Mouse (Mus musculus): Measurements from ENCODE around the gene Gm45140. TPM values are rescaled to one million over a fixed set of nuclear protein-coding genes. Genes with fewer than 3 reads are reported as not detected.

The Gm45140 gene
- total and polyA plus RNA-seq, 3 experiments = 4.3 to 25.7 (median 13.0) TPM

- no peaks in the 10 kb centered on the region for H3K79me2 ChIP-seq (replicated peaks; ENCODE audit: control insufficient read depth, extremely low read depth, insufficient read depth, poor library complexity, severe bottlenecking)
- H3K36me3 ChIP-seq (replicated peaks in 1 of 2; ENCODE audit: control insufficient read depth in 1 of 2, insufficient read depth in 1 of 2, low read length in 1 of 2) = peaks cover 0 to 3% of the 10 kb centered on the region in 2 experiments
- TF ChIP-seq MEF2A (IDR thresholded peaks at IDR 0.05; ENCODE audit: borderline replicate concordance, low read depth, low read length) (no peak), UBTF (IDR thresholded peaks at IDR 0.05; ENCODE audit: low read depth, low read length) (no peak), HCFC1 (IDR thresholded peaks at IDR 0.05; ENCODE audit: low read depth, low read length) (no peak), RAD21 (IDR thresholded peaks at IDR 0.05; ENCODE audit: low read depth, low read length) (no peak), EP300 (IDR thresholded peaks at IDR 0.05; ENCODE audit: low read length) (no peak), NRF1 (IDR thresholded peaks at IDR 0.05; ENCODE audit: low read depth, low read length) (no peak), ZC3H11A (IDR thresholded peaks at IDR 0.05; ENCODE audit: low read depth, low read length) (no peak), MAZ (IDR thresholded peaks at IDR 0.05; ENCODE audit: low read depth, low read length) (no peak), TBP (conservative IDR thresholded peaks at IDR 0.05; ENCODE audit: low read depth, low read length) (0 out of 2 replicates have a peak, but pooled peaks have one; percentile 1), KAT2A (IDR thresholded peaks at IDR 0.05; ENCODE audit: insufficient replicate concordance, low read length) (no peak), ELF1 (IDR thresholded peaks at IDR 0.05; ENCODE audit: low read depth, low read length) (no peak), JUND (conservative IDR thresholded peaks at IDR 0.05; ENCODE audit: low read depth, low read length) (no peak), BHLHE40 (IDR thresholded peaks at IDR 0.05; ENCODE audit: low read depth, low read length) (peak; percentile 45), IRF4 (IDR thresholded peaks at IDR 0.05; ENCODE audit: low read depth, low read length) (peak; percentile 47), MAX (IDR thresholded peaks at IDR 0.05; ENCODE audit: low read length) (no peak), CTCF (conservative IDR thresholded peaks at IDR 0.05 in 1 of 2, IDR thresholded peaks at IDR 0.05 in 1 of 2; ENCODE audit: low read depth in 2 of 2, low read length in 2 of 2) (no peak), MAFK (IDR thresholded peaks at IDR 0.05; ENCODE audit: insufficient replicate concordance, low read length) (no peak), E2F4 (IDR thresholded peaks at IDR 0.05; ENCODE audit: insufficient replicate concordance, low read depth, low read length) (no peak)
- dilution Hi-C loops (cut with MboI; ENCODE audit: extremely low pct_ligation_motif_present, extremely low pct_unique_long_range_greater_than_20kb, low sequenced_read_pairs) (no loop called here), in situ Hi-C loops (cut with MboI; ENCODE audit: low pct_ligation_motif_present, low pct_unique_long_range_greater_than_20kb, low sequenced_read_pairs) (no loop called here)
- peak; percentile 66 for DNase-seq (ENCODE audit: extremely low read depth)
- H3K4me3 ChIP-seq (replicated peaks in 1 of 3; ENCODE audit: low read depth in 2 of 3, low read length in 2 of 3, poor library complexity in 1 of 3) = peak overlapping the region; percentile 23 to 54 (median 36)
- no peaks in the 10 kb centered on the region for H3K9me3 ChIP-seq (replicated peaks; ENCODE audit: low read length)
- H3K27me3 ChIP-seq (replicated peaks) = peaks cover 2% of the 10 kb centered on the region
- H3K4me2 ChIP-seq (ENCODE audit: insufficient read depth, low read depth, poor library complexity, severe bottlenecking) = peak overlapping the region; percentile 27; the same call in 1 of the 2 replicates
- H3K27ac ChIP-seq (ENCODE audit: insufficient read depth, low read depth) = no peak overlapping the region
- peaks cover 14 to 63% of the 10 kb centered on the region in 2 experiments for H3K4me1 ChIP-seq (ENCODE audit: control insufficient read depth in 1 of 2, insufficient read depth in 2 of 2)
- 0 out of 2 replicates have a peak overlapping the region, but pooled peaks have one; percentile 23 for H3K9ac ChIP-seq (ENCODE audit: insufficient read depth, low read depth)
These were observed 87.5 kb downstream of the Gm45140 start for GRCm38 (mm10) chr6:87748078-87748477.

GRCm38 (mm10) chr6:87746849-87747248 is 88.7 kb downstream of the Gm45140 start:
- Histone ChIP-seq H3K79me2 (replicated peaks; ENCODE audit: control insufficient read depth, extremely low read depth, insufficient read depth, poor library complexity, severe bottlenecking) (no peaks in the 10 kb centered on the region), H3K27ac (ENCODE audit: insufficient read depth, low read depth) (no peak overlapping the region), H3K9me3 (replicated peaks; ENCODE audit: low read length) (no peaks in the 10 kb centered on the region), H3K36me3 (replicated peaks in 1 of 2; ENCODE audit: control insufficient read depth in 1 of 2, insufficient read depth in 1 of 2, low read length in 1 of 2) (peaks cover 0 to 3% of the 10 kb centered on the region in 2 experiments), H3K4me3 (replicated peaks in 1 of 3; ENCODE audit: low read depth in 2 of 3, low read length in 2 of 3, poor library complexity in 1 of 3) (no peak overlapping the region), H3K4me1 (ENCODE audit: control insufficient read depth in 1 of 2, insufficient read depth in 2 of 2) (peaks cover 25 to 74% of the 10 kb centered on the region in 2 experiments), H3K27me3 (replicated peaks) (peaks cover 2% of the 10 kb centered on the region), H3K4me2 (ENCODE audit: insufficient read depth, low read depth, poor library complexity, severe bottlenecking) (no peak overlapping the region), H3K9ac (ENCODE audit: insufficient read depth, low read depth) (no peak overlapping the region)
- in situ Hi-C loops (cut with MboI; ENCODE audit: low pct_ligation_motif_present, low pct_unique_long_range_greater_than_20kb, low sequenced_read_pairs) = no loop called here
- TF ChIP-seq GABPA (IDR thresholded peaks at IDR 0.05; ENCODE audit: insufficient replicate concordance, low read depth, low read length) = no peak
- TF ChIP-seq POLR2AphosphoS2 (IDR thresholded peaks at IDR 0.05; ENCODE audit: low read depth, low read length) = no peak
- TF ChIP-seq MAX (IDR thresholded peaks at IDR 0.05; ENCODE audit: low read length) = no peak
- TF ChIP-seq RAD21 (IDR thresholded peaks at IDR 0.05; ENCODE audit: low read depth, low read length) = no peak
- TF ChIP-seq ELF1 (IDR thresholded peaks at IDR 0.05; ENCODE audit: low read depth, low read length) = no peak
- TF ChIP-seq MXI1 (IDR thresholded peaks at IDR 0.05; ENCODE audit: low read depth, low read length) = no peak
- no peak for TF ChIP-seq POLR2A (IDR thresholded peaks at IDR 0.05; ENCODE audit: low read depth, low read length)
- no peak for TF ChIP-seq JUN (IDR thresholded peaks at IDR 0.05; ENCODE audit: insufficient read depth, low read depth, low read length)
- no peak for TF ChIP-seq MAZ (IDR thresholded peaks at IDR 0.05; ENCODE audit: low read depth, low read length)
- TF ChIP-seq USF1 (IDR thresholded peaks at IDR 0.05; ENCODE audit: low read depth, low read length) = no peak
- no peak for TF ChIP-seq KAT2A (IDR thresholded peaks at IDR 0.05; ENCODE audit: insufficient replicate concordance, low read length)
- no peak for DNase-seq (ENCODE audit: extremely low read depth)
- dilution Hi-C loops (cut with MboI; ENCODE audit: extremely low pct_ligation_motif_present, extremely low pct_unique_long_range_greater_than_20kb, low sequenced_read_pairs) = no loop called here

Data from CH12.LX (cell line).